Mouse (Mus musculus) intestine, embryonic 14.5 days (tissue): ENCODE results near the gene Padi2. TPM values are rescaled to one million over a fixed set of nuclear protein-coding genes. Genes with fewer than 3 reads are reported as not detected.
A peak's percentile ranks its signal among the peaks of the same experiment; 100 is the strongest.

Experiments used
- ATAC-seq: fragments of 200-750 bp; cut with Nextera tagmentation; replicated peaks from 2 replicates; pipeline ENCODE4 v1.8.0; 2017; ENCODE audit warnings: low read depth, moderate number of reproducible peaks, moderate TSS enrichment, moderate library complexity; ENCODE audit not compliant: low FRiP score, low TSS enrichment
- DNase-seq: peaks from one replicate; pipeline ENCODE4 v3.0.0-alpha.2; 2018; ENCODE audit warnings: low spot score
- H3K27ac ChIP-seq: fragments of 300-500 bp; sonication (generic); 2 replicates; pipeline ENCODE4 v1.5.1; 2014; ENCODE audit warnings: low read depth, mild to moderate bottlenecking, control low read depth
- H3K27me3 ChIP-seq: fragments of 300-500 bp; sonication (generic); replicated peaks from 2 replicates; pipeline ENCODE4 v1.6.1; 2014; ENCODE audit warnings: low read length, control low read depth; ENCODE audit not compliant: control insufficient read depth, insufficient read depth
- H3K36me3 ChIP-seq: fragments of 300-500 bp; sonication (generic); 2 replicates; pipeline ENCODE4 v1.6.1; 2014; ENCODE audit warnings: low read length, control low read depth; ENCODE audit not compliant: control insufficient read depth, insufficient read depth
- H3K4me1 ChIP-seq: fragments of 300-500 bp; sonication (generic); replicated peaks from 2 replicates; pipeline ENCODE4 v1.6.1; 2014; ENCODE audit warnings: low read length, control low read depth, mixed read lengths; ENCODE audit not compliant: control insufficient read depth, insufficient read depth
- H3K4me2 ChIP-seq: fragments of 300-500 bp; sonication (generic); 2 replicates; pipeline ENCODE4 v1.6.1; 2014; ENCODE audit warnings: low read length
- H3K4me3 ChIP-seq: fragments of 300-500 bp; sonication (generic); 2 replicates; pipeline ENCODE4 v1.5.1; 2014; ENCODE audit warnings: low read depth, low read length, control low read depth, mixed read lengths
- H3K9ac ChIP-seq: fragments of 300-500 bp; sonication (generic); 2 replicates; pipeline ENCODE4 v1.6.1; 2014; ENCODE audit warnings: mild to moderate bottlenecking, low read length
- H3K9me3 ChIP-seq: fragments of 300-500 bp; sonication (generic); 2 replicates; pipeline ENCODE4 v1.6.1; 2016; ENCODE audit warnings: low read length, control low read depth; ENCODE audit not compliant: control insufficient read depth
- WGBS: fragments of 180-500 bp; shearing (Covaris S2); extraction: QIAGEN DNeasy Blood & Tissue Kit; methylation state at CpG from one replicate; pipeline ENCODE4 v1.1.7; 2014; 5-methylcytosine and 5-hydroxymethylcytosine counted together
- polyA plus RNA-seq: library from polyadenylated mRNA; unstranded; fragments of >200 nt; fragmentation: Nextera tagmentation; extraction: Ambion mirVana; gene quantifications from 2 replicates; pipeline ENCODE4 v1.2.1, GENCODE M21; 2014

Gene Padi2
- polyA plus RNA-seq, 1 experiment from 2014 or later = 1.9 TPM

DNA sequence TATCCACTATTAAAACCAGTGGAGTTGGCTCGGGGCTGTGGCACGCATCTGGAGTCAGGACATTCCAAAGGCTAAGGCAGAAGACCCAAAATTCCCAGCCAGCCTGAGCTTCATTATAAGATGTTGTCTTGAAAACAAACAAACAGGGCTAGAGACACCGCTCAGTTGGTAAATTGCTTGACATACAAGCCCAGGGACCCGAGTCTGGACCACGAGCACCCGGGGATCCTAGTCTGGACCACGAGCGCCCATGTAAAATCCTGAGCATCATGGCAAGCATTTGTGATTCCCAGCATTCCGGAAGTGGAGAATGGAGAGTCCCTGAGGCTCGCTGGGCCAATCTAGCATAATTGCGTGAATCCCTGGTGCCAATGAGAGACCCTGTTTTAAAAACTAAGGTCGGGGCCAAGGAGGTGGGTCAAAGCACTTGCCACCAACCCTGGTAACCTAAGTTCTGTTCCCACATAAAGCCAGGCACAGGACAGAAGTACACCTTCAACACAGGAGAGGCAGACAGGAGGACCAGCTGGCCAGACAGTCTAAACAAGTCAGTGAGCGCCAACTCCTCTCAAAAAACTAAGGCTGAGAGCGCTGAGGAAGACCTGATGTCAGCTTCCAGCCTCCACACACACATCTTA lies 14.5 kb upstream of the Padi2 start:
- Histone ChIP-seq H3K9ac (no peak overlapping the region), H3K4me1 (no peaks in the 10 kb centered on the region), H3K36me3 (no peaks in the 10 kb centered on the region), H3K4me3 (no peak overlapping the region), H3K27ac (no peak overlapping the region), H3K27me3 (no peaks in the 10 kb centered on the region), H3K9me3 (peaks cover 7% of the 10 kb centered on the region; the same call in 1 of the 2 replicates), H3K4me2 (no peak overlapping the region)
- peak; percentile 21 for DNase-seq
- no peak for ATAC-seq
- WGBS = 92% methylated on average over 14 of the region's 14 CpGs

DNA sequence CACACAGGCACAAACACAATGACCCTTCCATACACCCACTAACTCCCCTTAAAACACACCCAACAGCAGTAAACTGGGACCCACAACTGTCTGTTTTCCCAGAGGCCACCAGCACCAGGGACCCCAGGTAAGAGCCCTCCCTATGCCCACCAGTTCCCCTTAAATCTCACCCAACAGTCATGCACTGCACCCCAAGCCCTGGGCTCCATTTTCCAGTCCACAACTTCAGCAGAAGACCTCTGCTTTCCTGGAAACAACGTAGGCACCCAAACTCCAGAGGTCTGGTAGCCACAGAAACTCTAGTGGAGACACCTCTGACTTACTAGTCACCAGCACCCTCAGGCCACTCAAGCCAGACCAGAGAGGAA lies 14.0 kb upstream of the Padi2 start:
- H3K9me3 ChIP-seq = peaks cover 7% of the 10 kb centered on the region; the same call in 1 of the 2 replicates
- H3K27me3 ChIP-seq = no peaks in the 10 kb centered on the region
- no peak overlapping the region for H3K4me3 ChIP-seq
- H3K9ac ChIP-seq = no peak overlapping the region
- 64% methylated on average over 1 of the region's 1 CpGs for WGBS
- H3K27ac ChIP-seq = no peak overlapping the region
- no peaks in the 10 kb centered on the region for H3K36me3 ChIP-seq
- DNase-seq = no peak
- H3K4me1 ChIP-seq = no peaks in the 10 kb centered on the region
- H3K4me2 ChIP-seq = no peak overlapping the region
- no peak for ATAC-seq

DNA sequence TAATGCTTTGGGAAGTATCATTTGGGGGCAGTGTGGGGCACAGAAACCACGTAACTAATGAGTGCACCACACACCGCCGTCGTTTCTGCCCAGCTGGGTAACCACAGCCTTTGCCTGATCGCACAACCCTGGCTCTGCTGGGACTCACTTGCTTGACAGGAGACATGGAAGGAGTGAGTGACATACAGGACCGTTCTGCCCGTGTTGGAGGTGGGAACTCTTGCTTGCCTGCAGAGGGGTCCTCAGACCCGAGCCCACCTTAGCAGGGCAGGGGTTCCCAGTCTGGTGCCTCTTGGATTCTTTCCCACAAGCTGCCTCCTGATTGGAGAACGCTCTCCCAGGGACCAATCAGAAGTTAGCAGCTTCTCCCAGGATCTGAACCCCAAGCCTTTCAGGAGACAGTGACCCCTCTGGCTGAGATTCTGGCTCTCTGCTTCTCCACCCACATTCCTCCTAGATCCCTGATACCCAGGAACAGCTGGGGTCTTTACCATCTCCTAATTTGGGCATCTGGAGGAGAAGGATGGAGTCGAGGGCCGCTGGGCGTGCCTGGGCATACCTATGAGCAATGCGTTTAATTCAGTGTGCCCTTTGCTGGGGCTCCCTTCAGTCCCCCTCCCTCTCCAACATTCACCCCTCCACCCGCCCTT lies 1.2 kb upstream of the Padi2 start:
- DNase-seq = peak; percentile 47
- 63% methylated on average over 14 of the region's 14 CpGs for WGBS
- no peak overlapping the region for H3K4me3 ChIP-seq
- H3K4me2 ChIP-seq = no peak overlapping the region
- H3K36me3 ChIP-seq = no peaks in the 10 kb centered on the region
- peaks cover 29% of the 10 kb centered on the region for H3K27me3 ChIP-seq
- H3K27ac ChIP-seq = no peak overlapping the region
- H3K9me3 ChIP-seq = no peaks in the 10 kb centered on the region
- ATAC-seq = no peak
- H3K4me1 ChIP-seq = no peaks in the 10 kb centered on the region
- H3K9ac ChIP-seq = no peak overlapping the region

DNA sequence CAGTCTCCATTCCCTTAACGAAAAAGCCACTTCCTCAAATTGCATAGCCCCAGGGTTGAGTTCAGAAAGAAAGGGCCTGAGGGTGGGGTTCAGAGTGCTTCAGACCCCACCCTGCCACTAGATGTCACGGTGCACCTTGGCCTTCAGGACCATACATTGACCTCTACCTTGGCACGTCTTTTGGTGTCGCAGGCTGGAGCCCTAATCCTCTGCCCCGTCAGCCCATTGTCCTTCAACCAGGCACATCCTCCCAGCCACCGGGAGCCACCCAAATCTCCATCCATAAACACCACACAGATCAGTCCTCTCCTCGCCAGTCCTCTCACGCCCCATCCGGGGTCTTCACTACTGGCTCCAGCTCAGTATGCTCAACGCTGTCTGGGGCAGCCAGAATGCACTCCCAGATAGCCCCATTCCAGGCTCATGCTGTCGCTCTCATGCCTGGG lies 695 bp upstream of the Padi2 start:
- no peaks in the 10 kb centered on the region for H3K36me3 ChIP-seq
- H3K9ac ChIP-seq = no peak overlapping the region
- H3K4me1 ChIP-seq = no peaks in the 10 kb centered on the region
- H3K9me3 ChIP-seq = no peaks in the 10 kb centered on the region
- no peak overlapping the region for H3K4me3 ChIP-seq
- no peak overlapping the region for H3K27ac ChIP-seq
- peaks cover 29% of the 10 kb centered on the region for H3K27me3 ChIP-seq
- no peak for ATAC-seq
- H3K4me2 ChIP-seq = peak overlapping the region; percentile 57
- DNase-seq = no peak
- 16% methylated on average over 11 of the region's 11 CpGs for WGBS

DNA sequence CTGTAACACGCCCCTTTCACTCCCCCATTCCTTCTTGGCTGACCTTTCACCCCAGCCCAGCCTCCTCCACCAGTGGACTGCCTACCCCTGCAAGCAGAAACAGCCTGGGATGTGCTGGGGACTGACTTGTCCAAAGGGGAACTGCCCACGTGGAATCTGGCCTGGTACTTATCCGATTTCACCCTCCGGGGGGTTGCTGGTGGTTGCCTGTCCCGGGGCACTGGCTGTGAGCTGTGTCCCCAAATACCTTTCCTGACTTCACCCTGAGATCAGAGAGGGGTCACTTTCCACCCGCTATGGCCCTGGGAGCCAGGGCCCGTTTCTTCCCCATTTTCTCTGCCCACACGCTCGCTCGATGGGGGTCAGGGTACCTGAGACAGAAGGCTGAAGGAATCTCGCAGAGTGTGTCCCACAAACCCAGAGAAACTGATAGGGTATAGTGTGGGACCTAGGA lies 710 bp downstream of the Padi2 start:
- Histone ChIP-seq H3K27me3 (peaks cover 29% of the 10 kb centered on the region), H3K9me3 (no peaks in the 10 kb centered on the region), H3K36me3 (no peaks in the 10 kb centered on the region), H3K27ac (no peak overlapping the region), H3K4me1 (no peaks in the 10 kb centered on the region), H3K9ac (no peak overlapping the region), H3K4me3 (no peak overlapping the region), H3K4me2 (peak overlapping the region; percentile 57; the same call in 1 of the 2 replicates)
- DNase-seq (peak; percentile 50), ATAC-seq (no peak)
- 63% methylated on average over 11 of the region's 11 CpGs for WGBS

DNA sequence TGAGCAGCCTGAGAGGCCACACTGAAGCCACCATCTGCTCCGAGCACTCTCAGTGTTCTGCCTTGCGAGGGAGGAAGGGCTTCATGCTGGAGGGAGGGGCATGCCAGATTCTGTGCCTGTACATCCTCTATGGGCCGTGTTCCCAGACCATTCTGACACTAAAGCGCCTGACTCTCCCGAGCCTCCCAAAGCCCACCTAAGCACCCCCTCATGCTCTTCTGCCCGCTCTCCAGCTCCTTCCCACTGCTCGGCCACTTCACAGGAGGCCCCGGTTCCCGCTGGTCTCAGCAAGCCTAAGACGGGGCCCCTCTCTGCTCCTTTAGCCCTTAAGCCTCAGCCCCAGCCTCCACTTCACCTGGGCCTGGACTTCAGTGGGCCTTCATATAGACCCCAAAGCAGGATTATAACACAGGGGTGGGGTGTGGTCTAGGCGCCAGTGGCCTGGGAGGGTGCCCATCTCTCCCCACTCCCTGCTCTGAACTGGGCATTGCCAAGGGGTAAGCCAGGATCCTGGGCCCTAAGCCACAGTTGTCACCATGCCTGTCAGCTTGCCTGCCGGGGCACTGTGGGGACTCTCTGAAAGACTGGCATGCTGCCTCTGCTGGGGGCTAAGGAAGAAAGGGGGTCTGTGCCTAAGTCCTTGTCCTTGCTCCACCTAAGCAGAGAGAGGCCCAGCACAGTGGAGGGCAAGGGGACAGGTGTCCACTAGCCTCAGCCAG lies 1.3 kb downstream of the Padi2 start:
- Histone ChIP-seq H3K36me3 (no peaks in the 10 kb centered on the region), H3K4me2 (no peak overlapping the region), H3K27me3 (peaks cover 29% of the 10 kb centered on the region), H3K9ac (no peak overlapping the region), H3K27ac (no peak overlapping the region), H3K4me3 (no peak overlapping the region), H3K9me3 (no peaks in the 10 kb centered on the region), H3K4me1 (no peaks in the 10 kb centered on the region)
- WGBS = 51% methylated on average over 12 of the region's 12 CpGs
- DNase-seq (peak; percentile 51), ATAC-seq (no peak)

DNA sequence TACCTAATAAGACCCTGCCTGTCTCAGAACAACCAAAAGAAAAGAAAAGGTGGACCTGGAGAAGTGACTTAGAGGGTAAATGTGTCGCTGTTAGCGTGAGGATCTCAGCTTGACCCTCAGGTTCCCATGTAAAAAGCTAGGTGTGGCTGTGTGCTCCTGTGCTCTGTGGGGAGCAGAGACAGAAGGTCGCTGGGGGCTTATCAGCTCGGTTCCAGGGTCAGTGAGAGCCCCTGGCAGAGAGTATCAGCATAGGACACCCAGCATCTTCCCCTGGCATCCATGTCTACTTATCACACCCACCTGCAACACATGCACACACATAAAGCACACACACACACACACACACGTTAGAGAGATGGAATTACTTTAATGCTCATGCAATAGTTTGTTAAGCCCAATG lies 2.5 kb downstream of the Padi2 start:
- Histone ChIP-seq H3K9ac (no peak overlapping the region), H3K27ac (no peak overlapping the region), H3K27me3 (peaks cover 29% of the 10 kb centered on the region), H3K9me3 (no peaks in the 10 kb centered on the region), H3K4me2 (no peak overlapping the region), H3K36me3 (no peaks in the 10 kb centered on the region), H3K4me3 (no peak overlapping the region), H3K4me1 (no peaks in the 10 kb centered on the region)
- DNase-seq (peak; percentile 48), ATAC-seq (no peak)
- 59% methylated on average over 5 of the region's 5 CpGs for WGBS

DNA sequence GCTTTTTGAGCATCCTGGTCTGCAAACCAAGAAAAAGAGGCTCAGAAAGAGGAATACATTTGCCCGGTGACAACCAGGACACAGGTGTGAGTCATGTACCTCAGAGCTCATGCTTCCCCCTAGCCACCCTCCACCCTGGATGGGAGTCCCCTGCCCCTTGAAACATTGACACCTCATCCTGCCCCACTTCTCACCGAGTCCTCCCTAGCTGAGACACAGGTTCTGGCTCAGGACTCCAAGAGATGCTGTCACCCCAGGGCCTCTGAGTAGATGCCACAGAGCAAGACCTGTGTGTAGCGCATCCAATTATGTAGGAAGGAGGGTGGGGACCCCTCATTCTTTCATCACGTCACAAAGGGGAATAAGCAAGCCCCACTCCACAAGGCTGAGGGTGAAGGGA lies 3.4 kb downstream of the Padi2 start:
- ATAC-seq (no peak), DNase-seq (peak; percentile 47)
- H3K36me3 ChIP-seq = no peaks in the 10 kb centered on the region
- no peaks in the 10 kb centered on the region for H3K9me3 ChIP-seq
- peaks cover 21% of the 10 kb centered on the region for H3K27me3 ChIP-seq
- no peak overlapping the region for H3K4me2 ChIP-seq
- H3K27ac ChIP-seq = no peak overlapping the region
- H3K4me3 ChIP-seq = no peak overlapping the region
- no peaks in the 10 kb centered on the region for H3K4me1 ChIP-seq
- H3K9ac ChIP-seq = no peak overlapping the region
- WGBS = 74% methylated on average over 4 of the region's 4 CpGs
